19 mouse cellular contexts compared by ENCODE assay signal in genomic region chrX:167069075-167069474, GRCm38 (mm10).
"Had no signal": no experiment of that assay in that cellular context is flagged by ENCODE, and none has a peak within 500 bp of the region (broad histone marks: within the 10 kb centered on the region; RNA-seq: fewer than 3 reads in every experiment).

No protein-coding gene starts in this region.

- DNase-seq: lung, adult 18-20 months; lung, embryonic 14.5 days; lung, postnatal 10 days; lung, postnatal 4 days; midbrain, embryonic 14.5 days; retina, postnatal 1 day; right cerebral cortex, adult 18-20 months; right cerebral cortex, postnatal 25 days; right cerebral cortex, postnatal 4 days; spleen, adult 18-20 months; thymus, adult 2 months; thymus, postnatal 25 days; thymus, postnatal 4 days had no signal

- H3K9ac ChIP-seq: lung, embryonic 14.5 days; midbrain, embryonic 12.5 days; neural tube, embryonic 13.5 days; neural tube, embryonic 15.5 days had no signal

- H3K4me3 ChIP-seq: midbrain, embryonic 10.5 days; midbrain, embryonic 12.5 days; myocyte; neural tube, embryonic 13.5 days; neural tube, embryonic 15.5 days had no signal

- H3K36me3 ChIP-seq: midbrain, embryonic 10.5 days; midbrain, embryonic 12.5 days; neural tube, embryonic 13.5 days; neural tube, embryonic 15.5 days had no signal

- H3K9me3 ChIP-seq: midbrain, embryonic 10.5 days; midbrain, embryonic 12.5 days; neural tube, embryonic 13.5 days; neural tube, embryonic 15.5 days had no signal

- H3K4me1 ChIP-seq: midbrain, embryonic 12.5 days; neural tube, embryonic 13.5 days; neural tube, embryonic 15.5 days had no signal

- H3K27ac ChIP-seq: midbrain, embryonic 10.5 days; midbrain, embryonic 12.5 days; neural tube, embryonic 13.5 days; neural tube, embryonic 15.5 days had no signal

- H3K4me2 ChIP-seq: lung, embryonic 14.5 days; midbrain, embryonic 12.5 days; neural tube, embryonic 13.5 days; neural tube, embryonic 15.5 days had no signal

- ATAC-seq: midbrain, embryonic 16.5 days had no signal
